Mouse (Mus musculus) ES-Bruce4 (cell line): ENCODE results near the gene Slc16a8.

Experiments
- CTCF ChIP-seq: IDR thresholded peaks from one replicate; pipeline ENCODE4 v1.8.1; 2011; ENCODE audit warnings: low read depth, low read length
- EP300 ChIP-seq: IDR thresholded peaks from 2 replicates; pipeline ENCODE4 v1.6.1; 2011; ENCODE audit warnings: low read depth, low read length; ENCODE audit not compliant: insufficient read depth

GRCm38 (mm10) chr15:79270317-79271123 lies 16.0 kb upstream of the Slc16a8 start:
- TF ChIP-seq EP300 (no peak), CTCF (no peak)
